In the genomic region with DNA sequence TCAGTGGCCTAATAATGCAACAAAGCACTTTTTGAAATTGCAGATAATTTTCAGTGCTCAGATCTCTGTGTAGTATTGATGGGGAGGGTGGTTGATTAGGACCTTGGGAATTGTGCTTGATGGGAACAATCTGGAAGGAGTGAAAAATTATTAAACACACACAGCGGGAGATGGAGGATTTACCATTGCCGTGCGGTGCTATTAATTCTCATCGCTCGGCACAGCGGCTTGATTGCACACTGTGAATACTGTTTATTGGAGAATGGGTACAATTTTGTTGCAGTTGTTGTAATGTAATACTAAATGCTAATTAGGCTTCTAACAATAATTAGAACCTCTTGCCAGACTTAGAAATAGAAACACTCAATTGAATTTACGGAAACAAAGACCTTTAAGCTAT, we compare ENCODE assay signal across 27 mouse cellular contexts.
A peak's percentile ranks its signal among the peaks of the same experiment; 100 is the strongest.
DNase-seq lines count a peak whose midpoint lies in the region; ATAC-seq lines count a peak whose summit lies in the region.
"Had no signal": no experiment of that assay in that cellular context is flagged by ENCODE, and none has a peak within 500 bp of the region (broad histone marks: within the 10 kb centered on the region; RNA-seq: fewer than 3 reads in every experiment).

No protein-coding gene starts in this region.

- no peaks in the 10 kb centered on the region for H3K36me3 ChIP-seq in forebrain, embryonic 14.5 days (ENCODE audit: control insufficient read depth, insufficient read depth, low read length)
- no peaks in the 10 kb centered on the region for H3K36me3 ChIP-seq in forebrain, embryonic 10.5 days (replicated peaks)
- H3K36me3 ChIP-seq in limb, embryonic 12.5 days, result no peaks in the 10 kb centered on the region
- H3K36me3 ChIP-seq in limb, embryonic 10.5 days, result no peaks in the 10 kb centered on the region
- no peaks in the 10 kb centered on the region for H3K36me3 ChIP-seq in neural tube, embryonic 13.5 days
- H3K36me3 ChIP-seq in neural tube, embryonic 15.5 days, result no peaks in the 10 kb centered on the region
- no peaks in the 10 kb centered on the region for H3K36me3 ChIP-seq in heart, embryonic 10.5 days
- H3K36me3 ChIP-seq: forebrain, embryonic 15.5 days; heart, embryonic 12.5 days; heart, embryonic 15.5 days; hindbrain, embryonic 12.5 days had no signal

- H3K9me3 ChIP-seq in forebrain, embryonic 14.5 days (replicated peaks; ENCODE audit: control insufficient read depth, low read length), result no peaks in the 10 kb centered on the region
- no peaks in the 10 kb centered on the region for H3K9me3 ChIP-seq in forebrain, embryonic 10.5 days
- H3K9me3 ChIP-seq in limb, embryonic 12.5 days, result no peaks in the 10 kb centered on the region
- no peaks in the 10 kb centered on the region for H3K9me3 ChIP-seq in limb, embryonic 10.5 days (replicated peaks)
- no peaks in the 10 kb centered on the region for H3K9me3 ChIP-seq in neural tube, embryonic 13.5 days
- no peaks in the 10 kb centered on the region for H3K9me3 ChIP-seq in neural tube, embryonic 15.5 days (replicated peaks)
- no peaks in the 10 kb centered on the region for H3K9me3 ChIP-seq in heart, embryonic 10.5 days
- H3K9me3 ChIP-seq: forebrain, embryonic 15.5 days; heart, embryonic 12.5 days; heart, embryonic 15.5 days; hindbrain, embryonic 12.5 days had no signal

- no peak overlapping the region for H3K27ac ChIP-seq in forebrain, embryonic 14.5 days (ENCODE audit: low read depth, low read length)
- no peak overlapping the region for H3K27ac ChIP-seq in forebrain, embryonic 10.5 days
- H3K27ac ChIP-seq in limb, embryonic 12.5 days, result no peak overlapping the region
- no peak overlapping the region for H3K27ac ChIP-seq in limb, embryonic 10.5 days
- no peak overlapping the region for H3K27ac ChIP-seq in neural tube, embryonic 13.5 days (replicated peaks)
- no peak overlapping the region for H3K27ac ChIP-seq in neural tube, embryonic 15.5 days (replicated peaks)
- H3K27ac ChIP-seq in heart, embryonic 10.5 days, result no peak overlapping the region
- H3K27ac ChIP-seq: forebrain, embryonic 15.5 days; gastrocnemius, adult 2 months; heart, embryonic 15.5 days; hindbrain, embryonic 12.5 days had no signal

- H3K27me3 ChIP-seq in forebrain, embryonic 14.5 days (replicated peaks; ENCODE audit: control insufficient read depth, insufficient read depth, low read length), result peaks cover 36% of the 10 kb centered on the region
- H3K27me3 ChIP-seq in forebrain, embryonic 10.5 days (ENCODE audit: poor library complexity, severe bottlenecking), result peaks cover 92% of the 10 kb centered on the region
- peaks cover 19% of the 10 kb centered on the region; the same call in 1 of the 2 replicates for H3K27me3 ChIP-seq in limb, embryonic 12.5 days
- peaks cover 58% of the 10 kb centered on the region for H3K27me3 ChIP-seq in limb, embryonic 10.5 days (ENCODE audit: low read depth, poor library complexity, severe bottlenecking)
- H3K27me3 ChIP-seq in neural tube, embryonic 13.5 days, result peaks cover 7% of the 10 kb centered on the region; the same call in 1 of the 2 replicates
- peaks cover 2% of the 10 kb centered on the region; the same call in 1 of the 2 replicates for H3K27me3 ChIP-seq in neural tube, embryonic 15.5 days (replicated peaks)
- H3K27me3 ChIP-seq in heart, embryonic 10.5 days (ENCODE audit: insufficient read depth, poor library complexity, severe bottlenecking), result 0 out of 2 replicates have a peak, but pooled peaks cover 4% of the 10 kb centered on the region
- H3K27me3 ChIP-seq: heart, embryonic 12.5 days; heart, embryonic 15.5 days had no signal

- H3K4me2 ChIP-seq in forebrain, embryonic 14.5 days (ENCODE audit: low read length), result no peak overlapping the region
- H3K4me2 ChIP-seq in limb, embryonic 12.5 days, result no peak overlapping the region
- H3K4me2 ChIP-seq in neural tube, embryonic 13.5 days, result no peak overlapping the region
- no peak overlapping the region for H3K4me2 ChIP-seq in neural tube, embryonic 15.5 days
- H3K4me2 ChIP-seq: forebrain, embryonic 15.5 days; heart, embryonic 12.5 days; heart, embryonic 15.5 days; hindbrain, embryonic 12.5 days had no signal

- WGBS in forebrain, embryonic 14.5 days, result 16% methylated on average over 7 of the region's 7 CpGs
- WGBS in forebrain, embryonic 10.5 days, result 56% methylated on average over 7 of the region's 7 CpGs
- 36% methylated on average over 7 of the region's 7 CpGs for WGBS in limb, embryonic 12.5 days
- WGBS in limb, embryonic 10.5 days, result 75% methylated on average over 7 of the region's 7 CpGs
- 25% methylated on average over 7 of the region's 7 CpGs for WGBS in neural tube, embryonic 13.5 days
- 29% methylated on average over 7 of the region's 7 CpGs for WGBS in neural tube, embryonic 15.5 days
- WGBS in heart, embryonic 10.5 days, result 93% methylated on average over 7 of the region's 7 CpGs

- H3K4me1 ChIP-seq in forebrain, embryonic 14.5 days (ENCODE audit: control insufficient read depth, insufficient read depth, low read length), result 0 out of 2 replicates have a peak, but pooled peaks cover 5% of the 10 kb centered on the region
- peaks cover 34% of the 10 kb centered on the region for H3K4me1 ChIP-seq in forebrain, embryonic 10.5 days
- H3K4me1 ChIP-seq in limb, embryonic 12.5 days (replicated peaks), result peaks cover 30% of the 10 kb centered on the region
- H3K4me1 ChIP-seq in limb, embryonic 10.5 days, result peaks cover 23% of the 10 kb centered on the region
- peaks cover 37% of the 10 kb centered on the region for H3K4me1 ChIP-seq in neural tube, embryonic 13.5 days (replicated peaks)
- H3K4me1 ChIP-seq in neural tube, embryonic 15.5 days, result peaks cover 21% of the 10 kb centered on the region; the same call in 1 of the 2 replicates
- H3K4me1 ChIP-seq in heart, embryonic 10.5 days, result no peaks in the 10 kb centered on the region
- H3K4me1 ChIP-seq: heart, embryonic 12.5 days; heart, embryonic 15.5 days had no signal

- peak; percentile 62 for DNase-seq in forebrain, embryonic 14.5 days (ENCODE audit: low spot score)
- DNase-seq in forebrain, embryonic 10.5 days (ENCODE audit: extremely low spot score, low spot score), result no peak
- no peak for DNase-seq in limb, embryonic 10.5 days (ENCODE audit: low spot score)
- no peak for DNase-seq in neural tube, embryonic 10.5 days (ENCODE audit: extremely low spot score, low spot score)
- no peak for DNase-seq in heart, embryonic 10.5 days (ENCODE audit: low spot score)
- DNase-seq: adrenal gland, adult 2 months; adrenal gland, postnatal 14 days; cerebellum, adult 11-12 months; cerebellum, adult 8-10 months; cerebellum, postnatal 10 days; cerebellum, postnatal 36 days; embryo, embryonic 11 days; gastrocnemius, adult 2 months; gastrocnemius, postnatal 14 days; heart, postnatal 10 days; heart, postnatal 36 days had no signal

- no peak overlapping the region for H3K9ac ChIP-seq in forebrain, embryonic 14.5 days (ENCODE audit: low read length)
- H3K9ac ChIP-seq in limb, embryonic 12.5 days (replicated peaks), result no peak overlapping the region
- H3K9ac ChIP-seq in neural tube, embryonic 13.5 days, result no peak overlapping the region
- H3K9ac ChIP-seq in neural tube, embryonic 15.5 days (replicated peaks), result no peak overlapping the region
- H3K9ac ChIP-seq: forebrain, embryonic 15.5 days; heart, embryonic 12.5 days; heart, embryonic 15.5 days; hindbrain, embryonic 12.5 days had no signal

- ATAC-seq in forebrain, embryonic 14.5 days, result no peak
- ATAC-seq in limb, embryonic 12.5 days (ENCODE audit: insufficient number of reproducible peaks, insufficient read depth, low FRiP score, low TSS enrichment, low read depth), result 0 out of 2 replicates have a peak, but pooled peaks have one; percentile 37
- peak; percentile 83 for ATAC-seq in neural tube, embryonic 13.5 days (ENCODE audit: low read depth)
- ATAC-seq in neural tube, embryonic 15.5 days (ENCODE audit: low FRiP score), result peak; percentile 63
- ATAC-seq: CD4-positive, CD25-positive, alpha-beta regulatory T cell, adult 4 months; forebrain, embryonic 15.5 days; hindbrain, embryonic 16.5 days; inflammation-experienced regulatory T-cells, adult 6 months; intestine, embryonic 16.5 days had no signal

- H3K4me3 ChIP-seq in forebrain, embryonic 14.5 days (ENCODE audit: low read depth, low read length), result no peak overlapping the region
- H3K4me3 ChIP-seq in forebrain, embryonic 10.5 days, result no peak overlapping the region
- H3K4me3 ChIP-seq in limb, embryonic 12.5 days (replicated peaks), result no peak overlapping the region
- no peak overlapping the region for H3K4me3 ChIP-seq in limb, embryonic 10.5 days
- H3K4me3 ChIP-seq in neural tube, embryonic 13.5 days, result no peak overlapping the region
- H3K4me3 ChIP-seq in neural tube, embryonic 15.5 days (replicated peaks), result no peak overlapping the region
- H3K4me3 ChIP-seq in heart, embryonic 10.5 days, result no peak overlapping the region
- H3K4me3 ChIP-seq: forebrain, embryonic 15.5 days; gastrocnemius, adult 2 months; heart, embryonic 12.5 days; heart, embryonic 15.5 days; hindbrain, embryonic 12.5 days had no signal
